Mouse (Mus musculus): Measurements from ENCODE around the gene Ap4b1.
A peak's percentile ranks its signal among the peaks of the same experiment; 100 is the strongest.
"Not testable (repeated sequence)": the region's sequence is repeated elsewhere in the genome, so short reads cannot be mapped to it uniquely, and the experiment has no call there.

The Ap4b1 gene

GRCm38 (mm10) chr3:103801631-103802531, 7.4 kb upstream of the Ap4b1 start:
- no peak for DNase-seq

- DNase-seq: no peak
Measured at GRCm38 (mm10) chr3:103802861-103803260, 6.5 kb upstream of the Ap4b1 start.

- DNase-seq: no peak
Measured at GRCm38 (mm10) chr3:103805671-103806070, 3.6 kb upstream of the Ap4b1 start.

GRCm38 (mm10) chr3:103809799-103810150, 455 bp downstream of the Ap4b1 start:
- no peak for DNase-seq

- no peak for DNase-seq
Measured at GRCm38 (mm10) chr3:103810967-103811366, 1.6 kb downstream of the Ap4b1 start.

GRCm38 (mm10) chr3:103827548-103827947, 18.2 kb downstream of the Ap4b1 start:
- DNase-seq: no peak

GRCm38 (mm10) chr3:103829036-103829435, 19.7 kb downstream of the Ap4b1 start:
- DNase-seq: no peak

- DNase-seq: not testable (repeated sequence)
Measured at GRCm38 (mm10) chr3:103830681-103831080, 21.4 kb downstream of the Ap4b1 start.

GRCm38 (mm10) chr3:103831146-103831545, 21.8 kb downstream of the Ap4b1 start:
- DNase-seq: no peak

- DNase-seq: no peak
Measured at GRCm38 (mm10) chr3:103832426-103832825, 23.1 kb downstream of the Ap4b1 start, which contains the start of gene Bcl2l15. Bcl2l15 (plus strand) TSS chr3:103832601.

GRCm38 (mm10) chr3:103834001-103834400, 24.7 kb downstream of the Ap4b1 start:
- DNase-seq: no peak

- DNase-seq: no peak
Measured at GRCm38 (mm10) chr3:103835272-103835950, 26.1 kb downstream of the Ap4b1 start.

GRCm38 (mm10) chr3:103835951-103836310, 26.6 kb downstream of the Ap4b1 start:
- DNase-seq: no peak

GRCm38 (mm10) chr3:103836453-103836852, 27.1 kb downstream of the Ap4b1 start:
- no peak for DNase-seq

GRCm38 (mm10) chr3:103839711-103840110, 30.4 kb downstream of the Ap4b1 start:
- DNase-seq: no peak

GRCm38 (mm10) chr3:103840195-103840594, 30.9 kb downstream of the Ap4b1 start:
- not testable (repeated sequence) for DNase-seq

GRCm38 (mm10) chr3:103840946-103841345, 31.6 kb downstream of the Ap4b1 start:
- DNase-seq: not testable (repeated sequence)

GRCm38 (mm10) chr3:103850644-103851363, 41.5 kb downstream of the Ap4b1 start:
- no peak for DNase-seq

- no peak for DNase-seq
Measured at GRCm38 (mm10) chr3:103851481-103851880, 42.2 kb downstream of the Ap4b1 start.

GRCm38 (mm10) chr3:103851882-103852281, 42.6 kb downstream of the Ap4b1 start:
- no peak for DNase-seq

GRCm38 (mm10) chr3:103852565-103853299, 43.4 kb downstream of the Ap4b1 start:
- peak; percentile 57 for DNase-seq

- DNase-seq: no peak
Measured at GRCm38 (mm10) chr3:103853804-103854203, 44.5 kb downstream of the Ap4b1 start.

All from right cerebral cortex, postnatal 14 days (tissue).